Mouse (Mus musculus): Measurements from ENCODE around the gene Zmiz1.

DNA sequence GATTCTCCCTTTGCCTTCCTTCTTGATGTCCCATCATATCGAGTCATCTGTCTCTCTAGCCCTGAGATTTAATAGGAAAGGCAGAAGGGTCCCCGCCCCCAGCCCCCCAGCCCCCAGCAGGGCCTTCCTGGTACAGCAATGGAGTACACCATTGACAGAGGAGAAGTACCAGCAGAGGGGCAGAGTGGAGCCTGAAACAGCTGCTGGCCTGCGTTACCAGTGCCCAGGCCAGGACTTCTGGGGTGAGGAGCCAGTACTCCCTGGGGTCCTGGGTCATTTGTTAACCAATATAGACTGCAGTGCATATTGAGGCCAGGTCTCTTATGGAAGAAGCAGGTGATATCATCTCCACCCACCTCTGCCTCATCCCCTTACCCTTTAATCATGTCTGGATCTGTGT lies 51.4 kb downstream of the Zmiz1 start:
- TF ChIP-seq CTCF (IDR thresholded peaks at IDR 0.05; ENCODE audit: low read depth, low read length) (no peak), GATA2 (IDR thresholded peaks at IDR 0.05; ENCODE audit: borderline replicate concordance, low read depth, low read length) (no peak)

All from G1E (cell line).